Mouse (Mus musculus): Measurements from ENCODE around the gene Pakap. TPM values are rescaled to one million over a fixed set of nuclear protein-coding genes. Genes with fewer than 3 reads are reported as not detected.
A peak's percentile ranks its signal among the peaks of the same experiment; 100 is the strongest.
"Not testable (repeated sequence)": the region's sequence is repeated elsewhere in the genome, so short reads cannot be mapped to it uniquely, and the experiment has no call there.

The Pakap gene
- total RNA-seq, 2 experiments from 2014 or later: 15.2 to 16.5 TPM

DNA sequence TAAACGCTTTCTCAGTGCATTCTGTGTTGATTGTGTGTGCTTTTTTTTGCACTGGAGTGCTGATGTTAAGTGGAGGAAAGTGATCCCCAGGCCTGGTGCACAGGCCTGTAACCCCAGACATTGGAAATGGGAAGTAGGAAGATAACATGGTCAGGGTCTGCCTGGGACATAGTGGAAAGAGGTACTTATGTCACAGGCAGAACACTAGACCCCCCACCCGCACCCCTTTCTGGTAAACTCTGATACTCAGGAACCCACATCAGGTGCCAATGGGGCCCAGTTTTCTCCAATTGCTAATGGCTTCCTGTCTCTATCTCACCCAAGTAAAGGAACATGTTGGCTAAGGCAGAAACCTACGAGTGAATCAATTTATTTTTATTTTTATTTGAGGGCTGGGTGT lies 316.5 kb downstream of the Pakap start:
- DNase-seq: no peak

DNA sequence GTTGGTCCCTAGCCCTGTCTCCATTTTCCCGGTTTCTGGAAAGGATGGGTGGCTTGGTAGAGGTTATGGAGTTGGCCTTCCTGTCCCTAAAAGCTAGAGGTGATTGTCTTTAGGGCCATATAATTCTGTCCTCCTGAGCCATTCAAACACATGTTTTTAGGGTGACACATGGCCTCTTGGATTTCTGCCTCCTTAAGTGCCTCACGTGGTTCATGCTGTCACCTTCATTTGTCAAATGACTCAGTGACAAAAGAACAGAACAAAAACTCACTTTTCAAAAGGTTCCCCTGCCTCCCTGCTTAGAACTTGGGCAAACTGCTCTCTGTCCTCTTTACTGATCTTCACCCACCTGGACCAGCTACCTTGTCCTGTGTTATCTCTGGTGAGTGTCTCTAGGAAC lies 317.2 kb downstream of the Pakap start:
- DNase-seq: no peak

DNA sequence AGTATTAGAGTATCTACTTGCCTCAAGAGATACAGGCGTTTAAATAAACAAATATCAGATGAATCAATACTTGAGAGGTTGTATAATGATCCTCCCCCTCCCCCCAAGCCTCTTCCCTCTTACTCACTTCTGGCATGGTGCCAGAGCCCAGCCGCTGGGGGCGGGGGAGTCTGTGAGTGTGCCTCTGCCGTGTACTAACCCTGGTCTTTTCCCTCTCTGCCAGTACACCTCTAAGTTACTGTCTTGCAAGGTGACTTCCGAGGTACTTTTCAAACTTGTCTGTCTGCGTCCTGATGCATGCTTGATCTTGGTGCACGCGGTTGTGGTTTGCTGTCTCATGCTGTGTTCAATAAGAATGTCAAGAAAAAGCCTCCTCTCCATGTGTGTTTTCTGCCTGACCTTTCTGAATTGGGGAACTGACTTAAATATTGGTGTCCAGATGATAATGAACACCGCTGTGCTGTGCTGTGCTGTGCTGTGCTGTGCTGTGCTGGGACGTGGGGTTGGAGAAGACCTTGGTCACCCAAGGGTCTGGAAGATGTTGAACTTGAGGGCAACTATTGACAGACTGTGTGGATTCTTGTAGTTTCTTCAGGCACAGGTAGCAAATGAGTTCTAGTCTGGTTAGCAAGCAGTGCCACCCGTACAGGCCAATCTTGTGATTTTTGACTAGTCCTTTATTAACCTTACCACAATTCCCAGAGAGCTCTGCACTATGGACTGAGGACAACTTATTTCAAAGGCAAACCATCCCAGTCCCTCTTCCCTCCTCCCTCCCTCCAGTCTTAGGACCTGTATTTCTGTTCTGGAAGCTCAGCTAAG lies 318.3 kb downstream of the Pakap start:
- DNase-seq: peak; percentile 21

GRCm38 (mm10) chr4:57886888-57887230 lies 318.9 kb downstream of the Pakap start:
- no peak for DNase-seq

GRCm38 (mm10) chr4:57888246-57888645 lies 320.3 kb downstream of the Pakap start:
- no peak for DNase-seq

DNA sequence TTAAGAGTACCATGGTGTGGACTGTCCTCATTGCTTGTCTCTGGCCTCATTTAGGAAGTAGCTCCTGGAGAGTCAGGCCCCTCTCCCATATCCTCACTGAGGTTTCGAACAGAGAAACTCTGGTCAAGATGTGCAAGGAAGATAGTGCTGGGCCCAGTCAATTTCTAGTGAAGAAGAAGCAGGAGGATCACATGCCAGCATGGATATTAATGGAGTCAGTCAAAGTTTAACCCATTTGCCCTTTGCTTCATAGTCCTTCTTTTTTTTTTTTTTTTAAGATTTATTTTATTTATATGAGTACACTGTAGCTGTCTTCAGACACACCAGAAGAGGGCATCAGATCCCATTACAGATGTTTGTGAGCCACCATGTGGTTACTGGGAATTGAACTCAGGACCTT lies 321.0 kb downstream of the Pakap start:
- not testable (repeated sequence) for DNase-seq

DNA sequence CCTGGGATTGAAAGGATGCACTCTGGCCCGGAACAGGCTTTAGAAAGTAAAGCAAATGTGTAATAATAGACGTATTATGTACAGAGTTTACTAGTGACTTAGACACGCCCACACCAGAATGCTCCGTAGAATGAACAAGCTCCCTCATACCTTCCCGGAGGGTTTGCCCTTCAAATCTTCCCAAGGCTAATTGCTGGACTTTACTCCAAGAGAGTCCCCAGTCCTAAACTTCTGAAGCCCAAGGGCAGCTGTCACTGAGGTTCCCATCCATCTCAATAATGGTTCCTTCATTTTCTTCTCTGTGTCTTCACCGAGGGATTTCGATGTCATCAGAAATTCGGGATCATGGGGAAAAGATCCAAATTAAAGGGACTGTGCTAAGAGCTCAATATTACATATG lies 321.8 kb downstream of the Pakap start:
- DNase-seq: no peak

DNA sequence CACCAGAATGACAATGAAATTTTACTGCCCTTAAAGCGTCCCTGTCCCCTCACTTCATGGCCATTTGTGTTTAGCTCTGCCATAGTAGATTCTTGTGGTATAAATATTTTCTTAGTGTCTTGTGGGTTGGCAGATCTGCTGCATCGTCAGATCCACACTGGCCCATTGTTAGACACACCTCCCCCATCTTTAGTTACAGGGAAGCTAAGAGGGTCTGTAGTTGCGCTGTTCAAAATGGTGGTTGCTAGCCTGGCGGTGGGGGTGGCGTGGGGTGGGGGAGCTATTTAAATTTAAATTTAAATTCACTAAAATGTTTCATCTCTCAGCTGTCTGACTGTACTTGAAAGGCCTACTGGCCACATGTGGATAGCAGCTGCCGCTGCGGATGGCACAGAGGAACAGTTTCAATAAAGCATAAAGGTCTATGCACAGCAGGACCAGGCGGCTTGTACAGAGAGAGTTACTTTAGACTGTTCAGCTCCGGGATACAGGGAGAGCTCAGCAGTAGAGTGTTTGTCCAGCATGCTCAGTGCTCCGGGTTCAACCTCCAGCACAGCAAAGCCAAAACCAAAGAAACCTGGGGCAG lies 324.1 kb downstream of the Pakap start:
- no peak for DNase-seq

DNA sequence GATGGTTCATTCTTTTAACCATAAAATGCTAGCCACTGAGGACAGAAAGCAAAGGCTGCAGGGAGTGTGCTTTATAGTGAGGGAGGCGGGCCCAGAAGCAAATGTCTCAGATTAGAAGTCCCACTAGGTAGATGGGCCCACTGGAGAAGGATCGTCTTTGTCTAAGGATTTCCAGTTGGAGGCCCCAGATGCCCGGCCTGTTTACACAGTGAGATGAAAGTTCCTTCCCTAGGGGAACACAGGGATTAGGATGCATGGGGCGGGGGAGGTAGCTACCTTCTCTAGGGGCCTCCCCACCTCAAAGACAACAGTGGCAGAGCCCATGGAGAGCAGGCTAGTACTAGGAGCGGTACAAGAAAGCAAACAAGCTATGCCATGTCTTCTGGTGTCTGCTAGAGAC lies 327.2 kb downstream of the Pakap start:
- no peak for DNase-seq

GRCm38 (mm10) chr4:57895902-57896301 lies 327.9 kb downstream of the Pakap start:
- no peak for DNase-seq

- no peak for DNase-seq
Observed at GRCm38 (mm10) chr4:57896631-57897030, 328.7 kb downstream of the Pakap start.

- peak; percentile 48 for DNase-seq
Observed at GRCm38 (mm10) chr4:57901210-57901609, 333.2 kb downstream of the Pakap start.

- DNase-seq: no peak
Observed at GRCm38 (mm10) chr4:57902619-57903018, 334.6 kb downstream of the Pakap start.

- DNase-seq: peak; percentile 72
Observed at GRCm38 (mm10) chr4:57904211-57904610, 336.2 kb downstream of the Pakap start.

GRCm38 (mm10) chr4:57904638-57905037 lies 336.7 kb downstream of the Pakap start:
- no peak for DNase-seq

DNA sequence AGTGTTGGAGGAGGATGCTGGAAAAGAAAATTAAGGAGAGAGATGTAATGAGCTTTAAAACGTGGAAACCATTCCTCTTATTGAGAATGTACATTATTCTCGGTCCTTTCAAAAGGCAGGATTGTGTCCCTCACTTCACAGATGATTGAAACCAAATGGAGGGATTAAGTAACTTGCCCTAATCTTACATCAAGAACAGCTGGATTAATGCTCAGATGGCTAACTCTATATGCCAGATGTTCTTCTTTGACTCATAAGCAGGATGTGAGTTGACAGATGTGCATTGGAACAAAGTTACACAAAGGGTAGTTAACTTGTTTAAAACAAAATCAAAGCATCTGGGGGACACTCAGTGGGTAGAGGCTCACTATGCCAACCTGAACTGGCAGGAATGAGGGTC lies 338.7 kb downstream of the Pakap start:
- no peak for DNase-seq

DNA sequence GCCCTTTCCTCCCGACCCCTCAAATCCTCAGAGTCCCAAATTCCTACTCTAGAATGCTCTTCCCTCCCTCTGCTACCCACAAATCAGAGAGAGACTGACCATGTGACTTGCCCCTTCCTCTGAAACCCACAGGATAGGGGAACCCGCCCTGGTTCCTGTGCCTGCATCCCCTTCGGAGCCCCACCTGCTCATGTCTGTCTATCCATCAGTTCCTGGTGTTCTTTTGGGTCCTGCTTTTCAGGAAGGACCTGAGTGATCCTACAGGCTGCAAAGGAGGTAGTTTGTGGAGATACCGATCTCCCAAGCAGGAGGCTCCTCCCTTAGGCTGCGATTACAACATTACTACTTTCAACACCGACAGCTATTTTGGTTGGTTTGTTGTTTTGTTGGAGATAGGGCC lies 340.9 kb downstream of the Pakap start:
- DNase-seq: no peak

DNA sequence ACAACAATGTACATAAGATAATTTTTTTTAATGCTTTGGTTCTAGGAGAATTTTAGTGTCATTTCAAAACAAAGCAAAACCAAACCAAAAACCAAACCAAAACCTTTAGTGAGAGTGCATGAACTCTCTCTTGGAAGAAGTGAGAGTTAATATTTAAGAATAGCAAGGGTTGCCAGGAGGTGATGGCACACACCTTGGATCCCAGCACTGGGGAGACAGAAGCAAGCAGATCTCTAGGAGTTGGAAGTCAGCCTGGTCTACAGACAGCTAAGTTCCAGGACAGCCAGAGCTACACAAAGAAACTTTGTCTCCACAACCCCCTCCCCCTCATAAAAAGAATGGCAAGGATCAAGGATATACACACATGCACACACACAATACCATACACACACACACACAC lies 345.0 kb downstream of the Pakap start:
- no peak for DNase-seq

DNA sequence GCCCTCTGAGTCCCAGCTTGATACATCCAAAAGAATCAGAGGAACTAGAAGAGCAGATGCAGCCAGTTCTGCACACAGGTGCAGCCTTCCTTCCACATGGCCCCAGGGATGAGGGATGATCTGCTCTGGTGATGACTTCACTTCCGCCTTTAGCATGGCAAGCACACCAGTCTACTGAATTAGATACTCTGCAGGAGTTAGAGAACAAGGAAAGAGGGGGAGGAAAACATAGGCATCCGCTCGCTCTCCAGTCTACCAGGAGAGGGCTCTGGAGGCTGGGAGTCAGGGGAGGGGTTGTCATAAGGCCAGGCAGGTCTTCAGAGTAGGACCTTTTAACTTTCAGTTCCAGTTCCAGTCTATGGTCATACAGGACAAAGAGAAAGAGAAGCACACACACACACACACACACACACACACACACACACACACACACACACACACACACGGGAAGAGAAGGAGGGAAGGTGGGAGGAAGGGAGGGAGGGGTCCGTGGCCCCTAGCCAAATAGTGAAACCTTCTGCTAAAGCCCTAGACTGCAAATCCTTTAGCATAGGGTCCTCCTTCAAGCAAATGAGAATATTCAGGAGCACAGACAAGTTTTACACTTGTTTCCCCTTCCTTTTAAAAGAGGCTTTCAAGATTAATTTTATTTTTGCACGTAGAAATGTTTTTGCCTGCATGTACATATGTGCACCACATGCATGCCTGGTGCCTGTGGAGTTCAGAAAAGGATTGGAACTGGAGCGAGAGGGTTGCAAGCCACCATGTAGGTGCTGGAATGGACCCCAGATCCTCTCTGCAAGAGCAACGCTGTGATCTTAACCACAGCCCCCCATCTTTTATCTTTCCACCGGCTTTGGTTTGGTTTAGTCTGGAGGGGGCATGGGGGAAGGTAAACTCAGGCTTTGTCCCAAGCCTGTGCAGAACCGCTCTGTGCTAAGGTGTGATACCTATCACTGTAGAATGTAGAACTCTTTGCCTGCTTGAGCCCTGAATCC lies 346.5 kb downstream of the Pakap start:
- DNase-seq: no peak

DNA sequence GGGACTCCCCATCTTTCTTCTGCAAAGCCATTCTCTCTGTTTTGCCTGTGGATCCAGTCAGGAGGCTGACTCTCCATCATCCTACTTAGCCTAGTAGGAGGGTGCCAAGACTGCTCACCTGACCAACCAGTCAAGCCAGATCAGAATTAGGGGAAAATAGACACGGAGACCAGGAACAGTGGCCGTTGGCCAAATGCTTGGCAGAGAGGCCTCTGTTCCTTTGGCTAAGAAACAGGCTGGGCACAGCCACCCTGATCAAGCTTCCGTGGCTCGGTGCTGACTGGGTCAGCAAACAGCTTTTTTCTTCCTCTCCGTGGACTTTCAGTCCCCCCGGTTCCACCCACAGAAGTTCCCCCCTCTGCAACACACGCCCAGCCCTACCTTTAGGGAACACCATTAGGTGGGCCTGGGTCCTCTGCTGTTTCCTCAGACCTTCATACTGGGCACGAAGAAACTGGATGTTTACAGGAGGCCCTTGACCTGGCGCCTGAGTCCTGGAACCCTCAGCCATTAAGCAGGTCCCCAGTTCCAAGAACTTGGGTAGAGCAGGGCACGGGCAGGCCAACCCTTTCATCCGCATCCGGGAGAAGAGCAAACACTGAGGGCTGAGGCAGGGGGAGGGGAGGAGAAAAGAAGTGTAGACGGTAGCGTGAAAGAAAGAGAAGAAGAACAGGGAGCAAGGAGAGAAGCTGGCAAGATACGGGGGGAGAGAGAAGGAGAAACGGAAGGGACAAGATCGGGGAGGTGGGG lies 347.4 kb downstream of the Pakap start:
- DNase-seq: peak; percentile 23

GRCm38 (mm10) chr4:57916201-57916661 lies 348.3 kb downstream of the Pakap start, which contains the start of gene D630039A03Rik:
Gene D630039A03Rik, minus strand, starts transcription at chr4:57916297.
- peak; percentile 31 for DNase-seq

DNA sequence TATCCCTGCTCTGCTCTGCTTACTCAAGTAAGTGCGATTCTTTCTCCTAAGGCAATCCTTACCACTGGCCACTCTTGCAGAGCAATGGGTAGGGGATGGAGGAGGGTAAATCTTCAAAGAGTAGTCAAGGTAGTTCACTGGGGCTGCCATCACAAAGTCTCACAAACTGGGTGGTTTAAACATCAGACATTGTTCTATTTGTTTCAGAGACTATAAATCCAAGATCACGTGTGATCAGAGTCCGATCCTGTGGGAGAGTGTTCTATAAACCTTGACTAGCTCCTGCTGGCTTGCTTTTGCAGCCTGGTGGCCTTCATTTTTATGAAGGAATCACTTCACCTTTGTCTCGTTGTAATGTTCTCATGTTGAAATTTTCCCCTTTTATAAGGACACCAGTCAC lies 348.7 kb downstream of the Pakap start:
- no peak for DNase-seq
